Mouse (Mus musculus): ENCODE measurements at regions not wholly inside any gene's neighbourhood (a gene's known extent, or its start where the extent isn't known, plus 50 kb on each side); places are given as distances from the start of the nearest gene placed in this dataset.

- Histone ChIP-seq H3ac (ENCODE audit: control insufficient read depth, insufficient read length, low read depth) (no peak overlapping the region), H3K36me3 (ENCODE audit: control insufficient read depth, insufficient read depth) (no peaks in the 10 kb centered on the region), H3K79me3 (ENCODE audit: low read depth) (no peaks in the 10 kb centered on the region), H3K4me3 (ENCODE audit: insufficient read depth, poor library complexity, severe bottlenecking) (no peak overlapping the region), H3K79me2 (ENCODE audit: control insufficient read depth, insufficient read depth) (no peaks in the 10 kb centered on the region), H3K27me3 (ENCODE audit: control insufficient read depth, insufficient read depth, insufficient read length) (no peaks in the 10 kb centered on the region)
- TF ChIP-seq FOSL1 (IDR thresholded peaks at IDR 0.05; ENCODE audit: insufficient read depth, low read length, poor library complexity, severe bottlenecking) (no peak), MYOG (IDR thresholded peaks at IDR 0.05; ENCODE audit: control insufficient read depth, extremely low read depth, insufficient read length) (no peak), CEBPB (IDR thresholded peaks at IDR 0.05; ENCODE audit: low read depth) (no peak), CTCF (IDR thresholded peaks at IDR 0.05; ENCODE audit: control insufficient read depth, insufficient read depth, insufficient read length) (no peak), USF1 (IDR thresholded peaks at IDR 0.05; ENCODE audit: low read depth) (no peak), MAX (IDR thresholded peaks at IDR 0.05) (no peak), MYOD1 (IDR thresholded peaks at IDR 0.05; ENCODE audit: control insufficient read depth, insufficient read length, low read depth) (no peak)
Measured at GRCm38 (mm10) chr17:15640776-15641175, 64.0 kb upstream of the Chd1 start.

GRCm38 (mm10) chr17:15641764-15642163 lies 63.0 kb upstream of the Chd1 start:
- H3K4me3 ChIP-seq (ENCODE audit: insufficient read depth, poor library complexity, severe bottlenecking): no peak overlapping the region
- no peak overlapping the region for H3ac ChIP-seq (ENCODE audit: control insufficient read depth, insufficient read length, low read depth)
- no peaks in the 10 kb centered on the region for H3K79me2 ChIP-seq (ENCODE audit: control insufficient read depth, insufficient read depth)
- TF ChIP-seq CEBPB (IDR thresholded peaks at IDR 0.05; ENCODE audit: low read depth): peak; percentile 84
- TF ChIP-seq MYOD1 (IDR thresholded peaks at IDR 0.05; ENCODE audit: control insufficient read depth, insufficient read length, low read depth): no peak
- no peak for TF ChIP-seq CTCF (IDR thresholded peaks at IDR 0.05; ENCODE audit: control insufficient read depth, insufficient read depth, insufficient read length)
- no peaks in the 10 kb centered on the region for H3K27me3 ChIP-seq (ENCODE audit: control insufficient read depth, insufficient read depth, insufficient read length)
- H3K36me3 ChIP-seq (ENCODE audit: control insufficient read depth, insufficient read depth): no peaks in the 10 kb centered on the region
- no peaks in the 10 kb centered on the region for H3K79me3 ChIP-seq (ENCODE audit: low read depth)

- Histone ChIP-seq H3K27me3 (ENCODE audit: control insufficient read depth, insufficient read depth, insufficient read length) (no peaks in the 10 kb centered on the region), H3K4me3 (ENCODE audit: insufficient read depth, poor library complexity, severe bottlenecking) (no peak overlapping the region), H3K36me3 (ENCODE audit: control insufficient read depth, insufficient read depth) (no peaks in the 10 kb centered on the region), H3K79me3 (ENCODE audit: low read depth) (no peaks in the 10 kb centered on the region), H3ac (ENCODE audit: control insufficient read depth, insufficient read length, low read depth) (no peak overlapping the region), H3K79me2 (ENCODE audit: control insufficient read depth, insufficient read depth) (no peaks in the 10 kb centered on the region)
- TF ChIP-seq CTCF (IDR thresholded peaks at IDR 0.05; ENCODE audit: control insufficient read depth, insufficient read depth, insufficient read length): no peak
Measured at GRCm38 (mm10) chr17:15646768-15647167, 58.0 kb upstream of the Chd1 start.

GRCm38 (mm10) chr17:15650089-15650742 lies 54.6 kb upstream of the Chd1 start:
- Histone ChIP-seq H3K36me3 (ENCODE audit: control insufficient read depth, insufficient read depth) (no peaks in the 10 kb centered on the region), H3K79me3 (ENCODE audit: low read depth) (no peaks in the 10 kb centered on the region), H3K27me3 (ENCODE audit: control insufficient read depth, insufficient read depth, insufficient read length) (no peaks in the 10 kb centered on the region), H3ac (ENCODE audit: control insufficient read depth, insufficient read length, low read depth) (no peak overlapping the region), H3K79me2 (ENCODE audit: control insufficient read depth, insufficient read depth) (no peaks in the 10 kb centered on the region), H3K4me3 (ENCODE audit: insufficient read depth, poor library complexity, severe bottlenecking) (no peak overlapping the region)
- TF ChIP-seq MYOD1 (IDR thresholded peaks at IDR 0.05; ENCODE audit: control insufficient read depth, insufficient read length, low read depth) (no peak), CEBPB (IDR thresholded peaks at IDR 0.05; ENCODE audit: low read depth) (no peak), USF1 (IDR thresholded peaks at IDR 0.05; ENCODE audit: low read depth) (no peak), MYOG (IDR thresholded peaks at IDR 0.05; ENCODE audit: control insufficient read depth, extremely low read depth, insufficient read length) (no peak), MAX (IDR thresholded peaks at IDR 0.05) (no peak)

GRCm38 (mm10) chr17:15651869-15652268 lies 52.9 kb upstream of the Chd1 start:
- no peaks in the 10 kb centered on the region for H3K36me3 ChIP-seq (ENCODE audit: control insufficient read depth, insufficient read depth)
- H3ac ChIP-seq (ENCODE audit: control insufficient read depth, insufficient read length, low read depth): no peak overlapping the region
- no peaks in the 10 kb centered on the region for H3K79me2 ChIP-seq (ENCODE audit: control insufficient read depth, insufficient read depth)
- H3K4me3 ChIP-seq (ENCODE audit: insufficient read depth, poor library complexity, severe bottlenecking): no peak overlapping the region
- H3K79me3 ChIP-seq (ENCODE audit: low read depth): no peaks in the 10 kb centered on the region
- TF ChIP-seq CEBPB (IDR thresholded peaks at IDR 0.05; ENCODE audit: low read depth) (no peak), MYOD1 (IDR thresholded peaks at IDR 0.05; ENCODE audit: control insufficient read depth, insufficient read length, low read depth) (no peak), MYOG (IDR thresholded peaks at IDR 0.05; ENCODE audit: control insufficient read depth, extremely low read depth, insufficient read length) (no peak), CTCF (IDR thresholded peaks at IDR 0.05; ENCODE audit: control insufficient read depth, insufficient read depth, insufficient read length) (no peak), FOSL1 (IDR thresholded peaks at IDR 0.05; ENCODE audit: insufficient read depth, low read length, poor library complexity, severe bottlenecking) (no peak), USF1 (IDR thresholded peaks at IDR 0.05; ENCODE audit: low read depth) (no peak), MAX (IDR thresholded peaks at IDR 0.05) (no peak)
- H3K27me3 ChIP-seq (ENCODE audit: control insufficient read depth, insufficient read depth, insufficient read length): no peaks in the 10 kb centered on the region

All from C2C12 (cell line).